Mouse (Mus musculus) right cerebral cortex, adult 2 months (tissue): ENCODE measurements around the gene Fkbp8.
"Not testable (repeated sequence)": the region's sequence is repeated elsewhere in the genome, so short reads cannot be mapped to it uniquely, and the experiment has no call there.

Experiments
- DNase-seq, 2 experiments: peaks; one replicate each; pipeline ENCODE4 v3.0.0; 2021 to 2022; ENCODE audit warnings: low spot score in 2 of 2

The Fkbp8 gene

GRCm38 (mm10) chr8:70501820-70502529, 25.5 kb upstream of the Fkbp8 start:
- DNase-seq: no peak

GRCm38 (mm10) chr8:70502540-70502939, 25.0 kb upstream of the Fkbp8 start:
- DNase-seq: no peak

DNA sequence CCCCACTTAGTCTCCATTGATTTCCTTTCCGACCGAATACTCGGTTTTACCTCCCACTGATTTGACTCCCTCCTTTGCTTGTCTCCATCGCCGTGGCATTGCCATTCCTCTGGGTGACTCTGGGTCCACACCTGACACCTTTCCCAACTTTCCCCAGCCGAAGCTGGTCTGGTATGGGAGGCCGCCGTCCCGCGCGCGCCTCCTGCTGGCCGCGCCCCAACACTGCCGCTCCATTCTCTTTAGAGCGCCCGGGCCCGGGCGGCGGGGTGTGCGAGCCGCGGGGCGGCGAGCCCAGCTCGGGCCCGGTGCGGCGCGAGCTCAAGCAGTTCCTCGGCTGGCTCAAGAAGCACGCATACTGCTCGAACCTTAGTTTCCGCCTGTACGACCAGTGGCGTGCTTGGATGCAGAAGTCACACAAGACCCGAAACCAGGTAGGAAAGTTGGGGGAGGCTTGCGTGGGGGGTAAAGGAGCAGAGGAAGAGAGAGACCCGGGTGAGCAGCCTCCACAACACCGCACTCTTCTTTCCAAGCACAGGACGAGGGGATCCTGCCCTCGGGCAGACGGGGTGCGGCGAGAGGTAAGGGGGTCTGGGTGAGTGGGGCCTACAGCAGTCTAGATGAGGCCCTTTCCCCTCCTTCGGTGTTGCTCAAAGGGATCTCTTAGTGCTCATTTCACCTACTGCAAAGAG, 24.3 kb upstream of the Fkbp8 start:
- DNase-seq: peak in 1 of 2 experiments; percentile 50

DNA sequence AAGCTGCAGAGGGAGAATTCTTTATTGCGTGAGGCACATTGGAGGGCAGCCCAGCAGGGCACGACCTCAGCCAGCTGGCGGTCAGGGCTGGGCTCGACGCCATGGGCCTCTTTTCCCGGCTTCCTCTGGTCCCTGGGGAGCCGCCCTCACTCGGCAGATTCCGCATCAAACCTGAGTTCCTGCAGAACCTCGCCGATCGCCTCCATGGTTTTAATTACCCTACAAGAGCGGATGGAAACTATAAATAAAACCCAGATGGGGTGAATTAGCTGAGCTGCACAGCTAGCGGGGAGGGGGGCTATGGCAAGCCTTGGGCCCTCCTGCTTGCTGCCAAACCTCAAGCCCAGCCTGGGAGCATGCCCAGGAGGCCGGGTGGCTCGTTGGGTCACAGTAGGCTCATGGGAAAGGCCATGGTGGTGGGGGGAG, 23.2 kb upstream of the Fkbp8 start:
- DNase-seq: peak; percentile 47 to 53

DNA sequence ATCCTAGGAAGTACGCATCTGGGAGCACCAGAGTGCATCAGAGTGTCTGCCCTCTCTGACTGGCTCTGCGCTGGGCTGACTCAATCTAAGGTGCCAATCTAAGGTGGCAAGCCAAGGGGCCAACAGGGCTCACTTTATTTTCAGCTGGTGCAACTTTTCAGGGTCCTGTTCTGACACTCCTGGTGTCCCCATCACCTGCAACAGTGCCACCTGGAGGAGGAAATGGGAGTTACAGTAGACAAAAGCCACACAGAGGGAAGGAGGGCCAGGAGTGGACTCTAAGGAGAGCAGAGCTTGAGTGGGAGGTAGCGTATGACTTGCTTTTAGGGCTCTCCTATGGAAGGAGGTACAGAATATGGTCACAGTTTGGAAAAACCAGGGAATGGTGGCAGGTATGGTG, 22.7 kb upstream of the Fkbp8 start:
- peak; percentile 83 to 93 for DNase-seq

DNA sequence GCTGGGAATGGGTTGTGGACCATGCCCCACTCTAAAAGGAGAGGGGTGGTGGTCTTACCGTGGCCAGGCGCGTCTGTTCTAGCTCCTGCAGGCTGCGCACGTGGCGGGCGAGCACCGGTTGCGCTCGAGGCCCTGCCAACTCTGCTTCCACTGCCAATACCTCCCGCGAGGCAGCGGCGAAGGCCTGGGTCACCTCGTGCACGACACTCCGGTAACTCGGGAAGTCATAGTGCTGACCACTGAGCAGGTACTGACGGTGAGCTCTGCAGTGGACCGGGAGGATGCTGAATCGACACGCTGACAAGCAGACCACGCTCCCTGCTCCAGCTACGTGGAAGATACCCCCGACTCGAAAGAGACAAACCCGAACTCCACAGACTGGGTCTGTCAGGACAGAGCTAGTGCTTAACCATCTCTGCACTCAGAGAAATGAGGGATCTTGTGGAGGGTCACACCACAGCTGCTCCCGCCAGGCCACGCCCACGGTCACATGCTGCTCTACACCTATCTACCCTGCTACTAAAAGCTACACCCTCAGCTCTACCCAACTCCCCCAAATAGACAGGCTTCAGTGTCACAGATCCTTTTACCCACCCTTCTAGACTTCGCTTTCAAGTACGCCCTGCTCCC, 21.7 kb upstream of the Fkbp8 start:
- no peak for DNase-seq

DNA sequence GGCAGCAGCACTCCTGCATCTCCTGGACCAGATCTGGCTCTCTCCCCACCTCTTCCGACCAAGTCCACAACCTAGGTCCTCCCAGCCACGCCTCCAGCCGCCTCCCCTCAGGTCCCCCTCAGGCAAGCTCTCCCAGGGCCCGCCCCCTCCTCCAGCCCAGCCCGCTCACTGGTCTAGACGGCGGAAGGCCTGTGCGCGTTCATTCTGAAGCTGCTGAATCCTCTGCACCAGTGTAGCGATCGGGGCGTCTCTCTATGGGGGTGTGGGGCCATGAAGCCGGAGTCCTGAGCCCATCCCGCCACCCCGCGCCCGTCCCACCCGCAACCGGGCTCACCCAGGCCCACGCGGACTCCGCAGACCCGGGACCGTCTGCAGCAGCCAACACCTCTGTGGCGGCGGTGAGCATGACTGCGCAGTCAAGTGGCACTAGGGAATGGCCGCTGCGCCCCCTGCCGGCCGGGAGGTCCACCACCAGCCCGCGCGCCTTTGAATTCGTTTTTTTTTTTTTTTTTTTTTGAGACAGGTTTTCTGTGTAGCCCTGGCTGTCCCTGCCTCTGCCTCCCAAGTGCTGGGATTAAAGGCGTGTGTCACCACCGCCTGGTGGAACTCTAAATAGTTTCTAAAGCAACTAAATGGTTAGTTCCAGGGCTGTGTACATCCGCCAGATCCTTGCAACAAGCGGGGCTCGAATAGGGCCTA, 21.0 kb upstream of the Fkbp8 start, which contains the start of gene Rex1bd:
Rex1bd (minus strand) TSS at position 425 of the 699 bp plus-strand sequence.
- DNase-seq: peak; percentile 94 to 97

GRCm38 (mm10) chr8:70507027-70507393, 20.5 kb upstream of the Fkbp8 start:
- no peak for DNase-seq

- no peak for DNase-seq
Measured at GRCm38 (mm10) chr8:70509281-70509952, 18.1 kb upstream of the Fkbp8 start.

DNA sequence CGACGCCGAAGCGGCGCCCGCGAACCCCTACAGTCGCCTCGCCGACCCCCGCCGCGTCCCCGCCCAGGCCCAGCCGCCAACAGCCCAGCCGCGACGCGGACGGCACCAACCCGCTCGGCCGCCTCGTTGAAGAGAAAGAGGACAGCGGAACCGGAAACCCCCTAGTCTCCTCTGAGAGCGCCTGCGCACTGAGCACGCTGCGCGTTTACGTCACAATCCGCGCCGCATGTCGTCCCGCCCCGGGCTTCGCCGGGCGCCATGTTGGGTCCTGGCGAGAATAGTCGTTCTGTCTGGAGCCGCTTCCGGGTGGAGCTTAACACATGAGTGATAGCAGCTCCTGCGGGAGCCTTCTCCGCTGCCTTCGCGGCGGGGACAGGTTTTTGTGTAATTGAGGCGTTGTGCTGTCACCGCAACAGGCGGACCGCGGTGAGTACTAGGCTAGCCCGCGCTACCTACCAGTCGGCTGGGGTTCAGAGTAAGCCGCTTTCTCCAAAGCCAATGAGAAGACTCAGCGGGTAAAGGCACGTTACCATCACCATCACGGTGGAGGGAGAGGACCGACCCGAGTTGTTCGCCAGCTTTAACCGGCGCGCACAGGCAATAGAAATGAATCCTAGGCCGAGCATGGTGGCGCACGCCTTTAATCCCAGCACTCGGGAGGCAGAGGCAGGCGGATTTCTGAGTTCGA, 17.2 kb upstream of the Fkbp8 start, which contains the start of gene Uba52:
Uba52 (minus strand) TSS at position 574 of the 688 bp plus-strand sequence.
- DNase-seq: peak; percentile 98

DNA sequence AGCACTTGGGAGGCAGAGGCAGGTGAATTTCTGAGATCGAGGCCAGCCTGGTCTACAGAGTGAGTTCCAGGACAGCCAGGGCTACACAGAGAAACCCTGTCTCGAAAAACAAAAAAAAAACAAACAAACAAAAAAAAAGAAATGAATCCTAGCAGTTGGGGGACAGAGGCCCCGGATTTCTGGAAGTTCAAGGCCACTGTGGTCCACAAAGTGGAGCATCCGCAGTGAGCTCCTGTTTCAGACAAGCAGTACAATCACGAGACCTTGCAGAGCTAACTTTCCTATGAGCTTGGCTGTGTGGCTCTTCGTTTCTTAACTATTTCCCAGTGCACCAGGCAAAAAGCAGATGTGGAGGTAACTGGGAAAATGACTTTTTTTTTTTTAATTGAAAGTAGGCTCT, 16.4 kb upstream of the Fkbp8 start:
- not testable (repeated sequence) for DNase-seq

GRCm38 (mm10) chr8:70511770-70512169, 15.8 kb upstream of the Fkbp8 start:
- no peak for DNase-seq

DNA sequence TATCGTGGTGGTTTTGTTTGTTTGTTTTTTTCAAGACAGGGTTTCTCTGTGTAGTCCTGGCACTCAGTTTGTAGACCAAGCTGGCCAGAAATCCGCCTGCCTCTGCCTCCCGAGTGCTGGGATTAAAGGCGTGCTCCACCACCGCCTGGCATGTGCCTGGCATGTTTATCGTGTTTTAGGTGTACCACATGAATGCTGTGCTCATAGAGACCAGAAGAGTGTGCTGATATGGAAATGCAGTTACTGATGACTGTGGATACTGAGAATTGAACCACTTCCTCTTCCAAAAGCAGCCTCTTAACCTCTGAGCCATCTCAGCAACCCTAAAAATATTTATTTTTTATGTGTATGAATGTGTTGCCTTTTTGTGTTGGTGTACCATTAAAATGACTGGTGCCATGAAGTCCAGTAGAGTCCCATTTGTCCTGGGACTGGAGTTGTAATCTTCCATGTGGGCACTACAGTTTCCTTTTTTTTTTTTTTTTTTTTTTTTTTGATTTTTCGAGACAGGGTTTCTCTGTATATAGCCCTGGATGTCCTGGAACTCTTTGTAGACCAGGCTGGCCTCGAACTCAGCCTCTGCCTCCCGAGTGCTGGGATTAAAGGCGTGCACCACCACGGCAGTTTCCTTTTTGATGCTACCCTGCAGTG, 15.1 kb upstream of the Fkbp8 start:
- DNase-seq: no peak

GRCm38 (mm10) chr8:70513441-70513840, 14.1 kb upstream of the Fkbp8 start:
- DNase-seq: peak; percentile 76

GRCm38 (mm10) chr8:70517940-70518643, 9.4 kb upstream of the Fkbp8 start:
- DNase-seq: no peak

- DNase-seq: no peak
Measured at GRCm38 (mm10) chr8:70519043-70519442, 8.5 kb upstream of the Fkbp8 start.

- DNase-seq: no peak
Measured at GRCm38 (mm10) chr8:70519606-70520005, 7.9 kb upstream of the Fkbp8 start.

GRCm38 (mm10) chr8:70522592-70523403, 4.7 kb upstream of the Fkbp8 start:
- peak; percentile 95 to 96 for DNase-seq

GRCm38 (mm10) chr8:70527111-70527511, 413 bp upstream of the Fkbp8 start:
- DNase-seq: no peak
